Mouse (Mus musculus): ENCODE data around the gene Bloc1s4. TPM values are rescaled to one million over a fixed set of nuclear protein-coding genes. Genes with fewer than 3 reads are reported as not detected.
A peak's percentile ranks its signal among the peaks of the same experiment; 100 is the strongest.

Bloc1s4 gene
- polyA plus RNA-seq, 1 experiment: 27.2 TPM

DNA sequence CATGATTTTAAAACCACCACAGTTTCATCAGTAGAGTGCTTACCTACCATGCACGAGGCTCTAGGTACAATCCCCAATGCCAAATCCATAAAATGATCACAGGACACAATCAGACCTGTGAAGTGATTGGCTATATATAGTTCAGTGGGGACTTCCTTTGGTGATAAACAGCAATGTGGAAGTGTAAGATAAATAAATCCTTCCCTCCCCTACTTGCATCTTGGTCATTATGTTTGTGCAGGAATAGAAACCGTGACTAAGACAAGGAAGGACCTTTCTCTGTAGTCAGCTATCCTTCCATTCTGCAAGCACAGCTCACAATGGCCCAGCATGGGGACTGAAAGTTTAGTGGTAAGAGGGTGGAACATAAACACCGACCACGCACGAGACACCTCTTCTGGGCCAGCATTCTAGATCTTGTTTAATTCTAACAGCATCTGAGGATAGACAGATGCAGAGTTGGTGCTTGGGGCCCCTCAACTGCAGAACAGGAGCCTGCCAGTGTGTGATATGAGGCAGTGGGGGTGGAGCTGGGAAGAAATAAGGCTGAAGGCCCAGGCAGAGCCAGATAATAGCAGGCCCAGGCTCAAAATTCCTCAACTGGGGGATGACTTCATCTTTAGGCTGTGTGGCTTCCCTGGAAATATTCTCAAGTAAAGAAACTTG is 27.6 kb downstream of the Bloc1s4 start:
- no peaks in the 10 kb centered on the region for H3K36me3 ChIP-seq (replicated peaks; ENCODE audit: low read length)
- H3K27me3 ChIP-seq (replicated peaks): peaks cover 17% of the 10 kb centered on the region
- H3K9me3 ChIP-seq: no peaks in the 10 kb centered on the region
- H3K4me1 ChIP-seq: peaks cover 85% of the 10 kb centered on the region
- H3K4me3 ChIP-seq (replicated peaks): peak overlapping the region; percentile 64
- TF ChIP-seq FLI1 (IDR thresholded peaks at IDR 0.05; ENCODE audit: low read length): no peak
- TF ChIP-seq GATA1 (IDR thresholded peaks at IDR 0.05; ENCODE audit: borderline replicate concordance, low read length): no peak

- Histone ChIP-seq H3K27me3 (replicated peaks) (peaks cover 17% of the 10 kb centered on the region), H3K4me1 (peaks cover 86% of the 10 kb centered on the region), H3K9me3 (no peaks in the 10 kb centered on the region), H3K4me3 (replicated peaks) (peak overlapping the region; percentile 38), H3K36me3 (replicated peaks; ENCODE audit: low read length) (no peaks in the 10 kb centered on the region)
- TF ChIP-seq GATA1 (IDR thresholded peaks at IDR 0.05; ENCODE audit: borderline replicate concordance, low read length): no peak
- no peak for TF ChIP-seq FLI1 (IDR thresholded peaks at IDR 0.05; ENCODE audit: low read length)
Observed at GRCm38 (mm10) chr5:36720219-36720618, 28.2 kb downstream of the Bloc1s4 start.

- Histone ChIP-seq H3K36me3 (replicated peaks; ENCODE audit: low read length) (no peaks in the 10 kb centered on the region), H3K9me3 (no peaks in the 10 kb centered on the region), H3K4me3 (replicated peaks) (no peak overlapping the region), H3K27me3 (replicated peaks) (peaks cover 17% of the 10 kb centered on the region), H3K4me1 (peaks cover 93% of the 10 kb centered on the region)
- TF ChIP-seq FLI1 (IDR thresholded peaks at IDR 0.05; ENCODE audit: low read length) (no peak), GATA1 (IDR thresholded peaks at IDR 0.05; ENCODE audit: borderline replicate concordance, low read length) (no peak)
Observed at GRCm38 (mm10) chr5:36719601-36720000, 28.8 kb downstream of the Bloc1s4 start.

DNA sequence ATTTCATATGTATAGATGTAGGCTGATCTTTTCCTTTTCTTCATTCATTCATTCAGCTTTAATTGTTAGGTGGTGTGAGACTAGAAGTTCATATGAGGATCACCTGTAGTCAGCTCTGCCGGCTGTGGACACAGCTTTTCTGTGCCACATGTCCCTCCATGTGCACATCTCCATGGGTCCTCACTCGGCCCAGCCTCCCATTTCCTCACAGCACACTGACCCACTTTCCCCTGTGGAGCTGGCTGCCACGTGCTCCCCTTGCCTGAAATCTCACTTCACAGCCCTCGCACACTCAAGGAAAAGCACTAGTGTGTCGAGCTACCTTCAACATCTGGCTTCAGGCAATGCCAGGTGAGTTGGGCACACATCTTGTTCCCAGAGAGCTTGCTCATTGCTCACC is 29.3 kb downstream of the Bloc1s4 start:
- TF ChIP-seq GATA1 (IDR thresholded peaks at IDR 0.05; ENCODE audit: borderline replicate concordance, low read length) (no peak), FLI1 (IDR thresholded peaks at IDR 0.05; ENCODE audit: low read length) (no peak)
- Histone ChIP-seq H3K36me3 (replicated peaks; ENCODE audit: low read length) (no peaks in the 10 kb centered on the region), H3K27me3 (replicated peaks) (peaks cover 17% of the 10 kb centered on the region), H3K4me3 (replicated peaks) (peak overlapping the region; percentile 47), H3K4me1 (peaks cover 93% of the 10 kb centered on the region), H3K9me3 (no peaks in the 10 kb centered on the region)

DNA sequence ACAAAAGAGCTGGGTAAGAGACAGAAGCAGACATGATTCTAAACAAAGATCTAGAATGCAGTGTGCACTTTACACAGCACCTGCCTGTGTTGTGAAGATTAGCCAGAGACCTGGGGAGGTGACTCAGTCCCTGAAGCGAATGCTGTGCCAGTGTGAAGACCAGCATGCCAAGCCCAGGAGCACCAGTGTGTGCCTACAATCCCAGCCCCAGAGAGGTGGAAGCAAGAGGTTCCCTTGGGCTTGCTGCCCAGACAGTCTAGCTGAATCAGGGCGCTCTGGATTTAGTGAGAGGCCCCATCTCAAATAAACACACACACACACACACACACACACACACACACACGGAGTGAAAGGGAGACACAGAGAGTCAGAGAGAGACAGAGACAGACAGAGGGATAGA is 30.6 kb downstream of the Bloc1s4 start:
- Histone ChIP-seq H3K36me3 (replicated peaks; ENCODE audit: low read length) (no peaks in the 10 kb centered on the region), H3K4me1 (peaks cover 93% of the 10 kb centered on the region), H3K27me3 (replicated peaks) (peaks cover 17% of the 10 kb centered on the region), H3K4me3 (replicated peaks) (no peak overlapping the region), H3K9me3 (no peaks in the 10 kb centered on the region)
- no peak for TF ChIP-seq GATA1 (IDR thresholded peaks at IDR 0.05; ENCODE audit: borderline replicate concordance, low read length)
- TF ChIP-seq FLI1 (IDR thresholded peaks at IDR 0.05; ENCODE audit: low read length): no peak

- TF ChIP-seq FLI1 (IDR thresholded peaks at IDR 0.05; ENCODE audit: low read length) (no peak), GATA1 (IDR thresholded peaks at IDR 0.05; ENCODE audit: borderline replicate concordance, low read length) (no peak)
- H3K36me3 ChIP-seq (replicated peaks; ENCODE audit: low read length): no peaks in the 10 kb centered on the region
- H3K4me1 ChIP-seq: peaks cover 93% of the 10 kb centered on the region
- no peak overlapping the region for H3K4me3 ChIP-seq (replicated peaks)
- peaks cover 17% of the 10 kb centered on the region for H3K27me3 ChIP-seq (replicated peaks)
- no peaks in the 10 kb centered on the region for H3K9me3 ChIP-seq
Observed at GRCm38 (mm10) chr5:36716816-36717215, 31.6 kb downstream of the Bloc1s4 start.

DNA sequence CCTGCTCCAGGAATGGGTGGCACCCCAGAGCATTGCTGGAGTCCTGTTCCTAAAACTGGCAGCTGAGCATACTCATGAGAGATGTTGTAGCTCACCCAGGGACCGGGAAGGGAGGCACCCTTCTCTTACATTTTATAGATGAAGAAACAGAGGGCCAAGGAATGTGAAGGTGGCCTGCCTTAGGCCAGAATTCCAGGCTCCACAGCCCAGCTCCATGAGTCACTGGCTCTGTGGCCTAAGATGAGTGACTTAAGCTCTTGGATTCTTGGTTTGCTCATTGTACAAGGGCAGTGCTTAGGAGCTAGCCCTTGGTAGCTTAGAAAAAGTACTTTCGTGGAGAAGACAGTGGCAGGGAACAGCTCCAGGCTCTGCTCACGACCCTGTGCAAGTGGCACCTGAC is 33.6 kb downstream of the Bloc1s4 start:
- H3K27me3 ChIP-seq (replicated peaks): peaks cover 17% of the 10 kb centered on the region
- H3K9me3 ChIP-seq: no peaks in the 10 kb centered on the region
- H3K4me1 ChIP-seq: peaks cover 81% of the 10 kb centered on the region
- H3K4me3 ChIP-seq (replicated peaks): no peak overlapping the region
- TF ChIP-seq FLI1 (IDR thresholded peaks at IDR 0.05; ENCODE audit: low read length) (no peak), GATA1 (IDR thresholded peaks at IDR 0.05; ENCODE audit: borderline replicate concordance, low read length) (no peak)
- H3K36me3 ChIP-seq (replicated peaks; ENCODE audit: low read length): no peaks in the 10 kb centered on the region

GRCm38 (mm10) chr5:36713693-36714092 is 34.8 kb downstream of the Bloc1s4 start:
- no peaks in the 10 kb centered on the region for H3K9me3 ChIP-seq
- peaks cover 19% of the 10 kb centered on the region for H3K27me3 ChIP-seq (replicated peaks)
- peaks cover 71% of the 10 kb centered on the region for H3K4me1 ChIP-seq
- peak overlapping the region; percentile 69 for H3K4me3 ChIP-seq (replicated peaks)
- H3K36me3 ChIP-seq (replicated peaks; ENCODE audit: low read length): no peaks in the 10 kb centered on the region
- no peak for TF ChIP-seq FLI1 (IDR thresholded peaks at IDR 0.05; ENCODE audit: low read length)
- no peak for TF ChIP-seq GATA1 (IDR thresholded peaks at IDR 0.05; ENCODE audit: borderline replicate concordance, low read length)

GRCm38 (mm10) chr5:36712553-36713534 is 35.6 kb downstream of the Bloc1s4 start:
- Histone ChIP-seq H3K9me3 (no peaks in the 10 kb centered on the region), H3K27me3 (replicated peaks) (peaks cover 15% of the 10 kb centered on the region), H3K4me3 (replicated peaks) (peak overlapping the region; percentile 89), H3K4me1 (peaks cover 64% of the 10 kb centered on the region), H3K36me3 (replicated peaks; ENCODE audit: low read length) (no peaks in the 10 kb centered on the region)
- TF ChIP-seq FLI1 (IDR thresholded peaks at IDR 0.05; ENCODE audit: low read length) (no peak), GATA1 (IDR thresholded peaks at IDR 0.05; ENCODE audit: borderline replicate concordance, low read length) (no peak)

DNA sequence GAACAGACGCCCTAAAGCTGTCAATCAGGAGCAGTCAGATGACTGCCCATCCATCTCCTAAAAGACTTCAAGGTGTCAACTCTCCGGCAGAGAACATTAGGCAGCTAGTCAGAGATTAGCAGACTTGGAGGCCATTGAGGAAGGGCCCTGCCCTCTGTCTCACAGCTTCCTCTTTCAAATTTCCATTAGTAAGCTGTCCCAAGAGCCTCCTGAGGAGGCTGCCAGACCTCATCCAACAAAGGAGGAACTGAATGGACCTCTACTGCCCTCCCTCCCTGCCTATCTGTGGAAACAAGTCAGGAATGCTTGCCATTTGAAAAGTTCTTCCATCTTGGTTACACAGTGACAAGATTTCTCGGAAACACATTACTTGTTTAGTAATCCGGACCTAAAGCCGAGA is 36.6 kb downstream of the Bloc1s4 start:
- H3K4me1 ChIP-seq: peaks cover 54% of the 10 kb centered on the region
- peak overlapping the region; percentile 89 for H3K4me3 ChIP-seq (replicated peaks)
- peaks cover 8% of the 10 kb centered on the region for H3K27me3 ChIP-seq (replicated peaks)
- no peaks in the 10 kb centered on the region for H3K9me3 ChIP-seq
- H3K36me3 ChIP-seq (replicated peaks; ENCODE audit: low read length): no peaks in the 10 kb centered on the region
- no peak for TF ChIP-seq GATA1 (IDR thresholded peaks at IDR 0.05; ENCODE audit: borderline replicate concordance, low read length)
